Mouse (Mus musculus) urinary bladder, adult 18-20 months (tissue): ENCODE results near the gene Idnk.

Source experiments
- DNase-seq, 2 experiments: peaks; one replicate each; pipeline ENCODE4 v3.0.0; 2022; ENCODE audit warnings: low spot score in 2 of 2, mixed read lengths in 2 of 2

Idnk gene

DNA sequence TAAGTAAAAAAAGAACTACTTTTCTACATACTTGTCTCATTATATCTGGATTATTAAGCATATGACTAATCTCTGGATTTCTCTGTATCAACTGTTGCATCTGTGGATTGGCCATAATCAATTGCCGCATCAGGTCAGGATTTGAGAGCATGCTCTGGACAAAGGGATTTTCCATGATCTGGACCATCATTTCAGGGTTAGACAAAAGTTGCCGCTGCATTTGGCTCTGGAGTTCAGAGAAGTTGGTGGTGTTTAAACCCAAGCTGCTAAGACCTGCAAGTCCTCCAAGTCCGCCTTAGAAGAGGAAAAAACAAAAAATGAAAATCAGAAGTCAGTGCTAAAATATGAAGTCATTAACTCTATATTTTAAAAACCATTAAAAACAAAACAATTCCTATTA, 35.8 kb downstream of the Idnk start:
- DNase-seq = no peak

DNA sequence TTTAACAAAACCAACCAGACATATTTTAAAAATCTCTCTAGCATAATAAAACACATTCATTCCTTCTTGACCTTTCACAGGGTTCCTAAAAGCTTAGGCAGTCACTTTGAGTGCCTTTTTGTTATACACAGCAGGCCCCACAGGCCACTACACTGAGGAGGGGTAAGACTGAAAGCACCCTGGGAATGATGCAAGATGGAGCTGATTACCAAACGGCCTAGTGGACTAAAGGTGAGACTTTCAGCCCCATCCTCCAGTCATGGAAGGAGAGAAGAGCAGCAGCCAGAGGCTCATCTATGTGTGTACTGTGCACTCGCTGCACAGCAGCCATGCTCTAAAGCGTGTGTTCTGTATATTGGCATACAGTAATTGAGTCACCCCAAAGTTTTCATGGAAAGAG, 37.5 kb downstream of the Idnk start:
- no peak for DNase-seq

DNA sequence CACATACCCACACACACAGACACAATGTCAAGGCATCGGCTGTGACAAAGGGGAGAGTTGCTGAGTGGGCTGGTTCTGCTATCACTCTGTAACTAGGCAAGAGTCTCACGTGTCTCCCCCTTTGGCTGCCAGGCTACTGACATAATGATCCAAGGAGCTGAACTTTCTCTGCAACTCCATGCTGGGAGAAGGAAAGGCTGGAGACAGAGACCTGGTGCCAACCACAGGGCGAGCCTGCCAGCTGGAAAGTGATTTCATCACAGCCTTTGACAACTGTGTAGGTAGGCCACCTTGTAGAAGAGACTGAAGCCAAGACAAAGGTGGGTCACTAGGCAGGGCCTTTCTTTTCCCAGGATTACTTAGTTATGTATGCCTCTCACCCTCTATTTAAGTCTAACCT, 39.8 kb downstream of the Idnk start:
- no peak for DNase-seq

DNA sequence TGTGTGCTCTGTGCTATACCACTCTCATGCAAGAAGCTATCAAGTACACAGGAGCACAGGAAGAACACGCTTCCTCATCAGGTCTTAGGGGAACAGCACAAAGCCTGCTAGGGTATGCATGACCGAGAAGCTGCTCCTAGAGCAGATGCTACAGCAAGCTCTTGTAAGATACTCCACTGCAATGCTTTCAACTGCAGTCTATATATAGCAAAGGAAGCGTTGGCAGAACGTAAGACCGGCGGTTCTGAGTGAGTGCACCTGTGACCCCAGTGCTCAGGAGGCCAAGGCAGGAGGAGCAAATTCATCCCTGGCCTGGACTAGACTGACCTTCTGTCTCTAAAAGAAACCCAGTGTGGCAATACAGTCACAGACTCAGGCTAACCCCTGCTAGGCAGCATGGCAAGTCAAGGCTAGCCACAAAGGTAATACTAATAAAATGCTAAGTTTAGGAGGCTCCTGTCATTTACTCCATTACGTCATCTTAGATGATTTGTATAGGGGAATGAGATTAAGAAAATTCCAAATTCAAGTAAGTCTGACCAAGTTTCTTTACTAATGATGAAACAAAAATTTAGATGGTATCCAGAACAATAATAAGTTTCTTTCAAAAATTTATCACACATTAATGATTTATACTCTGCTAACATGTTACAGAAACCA, 40.7 kb downstream of the Idnk start:
- DNase-seq = no peak

DNA sequence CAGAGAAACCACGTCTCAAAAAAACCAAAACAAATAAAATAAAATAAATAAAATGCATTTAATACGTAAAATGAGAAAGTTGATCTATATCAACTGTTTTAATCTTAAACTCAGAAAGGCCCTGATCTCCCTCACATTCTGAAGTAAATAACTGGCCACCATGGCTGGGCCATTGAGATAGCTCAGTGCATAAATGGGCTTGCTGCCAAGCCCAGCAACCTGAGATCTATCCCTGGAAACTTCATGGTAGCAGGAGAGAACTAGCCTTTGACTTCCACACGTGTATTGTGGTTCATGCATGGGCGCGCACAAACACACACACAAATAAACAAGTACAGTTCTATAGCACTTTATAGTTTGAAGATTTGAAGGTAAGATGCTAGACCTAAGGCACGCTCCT, 43.9 kb downstream of the Idnk start:
- no peak for DNase-seq

DNA sequence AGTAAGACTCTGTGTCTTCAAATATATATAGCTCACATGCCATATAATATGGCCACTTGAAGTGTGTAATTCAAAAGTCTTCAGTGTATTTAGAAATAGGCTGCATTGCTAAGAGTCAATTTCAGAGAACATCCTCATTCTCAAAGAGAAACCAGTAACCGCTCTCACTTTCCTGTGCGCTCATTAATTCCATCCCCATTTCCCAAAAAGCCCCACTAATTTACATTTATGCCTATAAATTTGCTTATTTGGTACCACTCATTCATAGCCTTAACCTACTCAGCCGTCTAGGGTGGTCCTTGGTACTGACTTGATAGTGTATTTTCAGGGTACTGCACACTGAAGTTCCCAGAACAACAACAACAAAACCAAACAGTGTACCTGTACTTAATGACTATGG, 44.5 kb downstream of the Idnk start:
- no peak for DNase-seq

DNA sequence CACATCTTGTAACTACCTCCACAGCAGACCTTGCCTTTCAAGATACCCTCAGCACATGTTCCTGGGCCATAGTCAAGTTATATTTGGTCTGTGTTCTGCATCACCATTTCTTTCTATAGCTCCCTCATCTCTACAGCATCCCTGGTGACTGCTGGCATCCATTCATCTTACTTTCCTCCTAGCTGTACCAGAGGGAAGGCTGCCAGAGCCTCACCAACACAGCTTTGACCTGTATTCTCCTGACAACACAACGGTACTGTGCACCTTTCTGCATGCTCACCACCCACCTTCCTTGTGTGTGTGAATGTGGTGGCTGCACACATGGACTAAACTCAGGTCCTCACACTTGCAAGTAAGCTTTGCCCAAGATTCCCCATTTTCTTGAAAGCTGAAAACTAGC, 45.5 kb downstream of the Idnk start:
- no peak for DNase-seq

DNA sequence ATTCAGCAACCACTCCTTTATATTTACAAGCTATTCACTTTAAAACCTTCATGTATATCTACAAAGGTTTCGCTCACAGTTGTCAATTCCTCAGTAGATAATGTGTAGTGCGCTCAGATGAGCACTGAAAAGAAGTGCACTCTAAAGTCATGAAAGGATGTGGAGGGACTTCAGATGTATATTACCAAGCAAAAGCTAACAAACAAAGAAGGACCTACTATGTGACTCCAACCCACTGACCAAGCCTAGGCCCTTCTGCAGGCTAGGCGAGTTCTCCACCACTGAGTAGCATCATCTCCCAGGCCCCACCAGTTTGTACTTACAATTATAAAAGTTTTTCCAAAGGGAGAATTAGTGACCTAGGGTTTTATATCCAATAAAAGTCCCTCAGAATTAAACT, 46.8 kb downstream of the Idnk start:
- DNase-seq = no peak

DNA sequence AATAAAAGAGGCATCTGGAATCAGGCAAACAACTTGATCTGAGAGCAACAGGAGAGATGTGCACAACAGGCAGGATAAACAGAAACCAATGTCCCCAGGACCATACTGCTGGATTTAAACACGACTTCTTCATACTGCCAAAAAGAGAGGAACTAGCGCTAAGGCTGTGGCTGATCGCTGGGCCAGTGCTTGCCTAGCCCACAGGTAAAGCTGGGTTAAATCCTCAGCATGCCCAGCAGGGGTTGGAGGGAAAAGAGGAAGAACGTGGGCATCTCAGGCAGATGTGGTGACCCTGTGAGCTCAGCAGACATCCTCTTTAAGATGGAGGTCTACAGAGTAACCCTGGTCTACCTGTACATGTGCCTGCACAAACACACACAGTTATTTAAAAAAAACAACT, 47.5 kb downstream of the Idnk start:
- no peak for DNase-seq

DNA sequence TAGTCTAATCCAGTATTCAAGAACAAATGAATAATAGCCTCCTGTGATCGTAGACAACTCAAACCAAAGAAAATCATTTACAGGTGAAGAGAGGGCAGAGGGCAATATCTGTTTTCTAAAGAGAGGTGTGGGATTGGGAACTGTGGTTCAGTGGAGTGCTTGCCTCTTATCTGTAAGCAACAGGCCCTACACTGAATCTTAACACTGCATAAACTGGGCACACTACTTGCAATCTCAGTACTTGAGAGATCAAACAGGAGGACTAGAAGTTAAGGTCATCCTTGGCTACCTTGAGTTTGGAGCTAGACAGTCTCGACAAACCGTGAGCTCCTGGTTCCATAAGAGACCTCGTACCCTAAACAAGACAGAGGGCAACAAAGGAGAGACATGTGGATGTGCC, 48.6 kb downstream of the Idnk start:
- DNase-seq = no peak

DNA sequence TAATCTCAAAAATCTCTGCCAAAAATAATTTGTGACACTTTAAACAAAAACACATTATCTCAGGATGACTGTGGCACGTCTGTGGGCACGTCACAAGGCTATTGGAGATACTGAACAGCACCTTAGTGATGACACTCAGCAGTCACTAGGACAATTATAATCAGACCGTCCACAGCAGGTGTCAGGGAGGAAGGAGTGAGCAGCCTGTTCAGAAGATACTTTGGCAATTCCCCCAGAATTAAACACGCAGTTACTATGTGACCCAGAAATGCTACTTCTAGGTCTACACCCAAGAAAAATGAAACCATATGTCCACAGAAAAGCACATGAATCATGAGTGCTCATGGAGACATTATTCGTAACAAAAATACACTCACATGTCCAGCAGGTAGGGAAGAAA, 53.0 kb downstream of the Idnk start:
- no peak for DNase-seq

DNA sequence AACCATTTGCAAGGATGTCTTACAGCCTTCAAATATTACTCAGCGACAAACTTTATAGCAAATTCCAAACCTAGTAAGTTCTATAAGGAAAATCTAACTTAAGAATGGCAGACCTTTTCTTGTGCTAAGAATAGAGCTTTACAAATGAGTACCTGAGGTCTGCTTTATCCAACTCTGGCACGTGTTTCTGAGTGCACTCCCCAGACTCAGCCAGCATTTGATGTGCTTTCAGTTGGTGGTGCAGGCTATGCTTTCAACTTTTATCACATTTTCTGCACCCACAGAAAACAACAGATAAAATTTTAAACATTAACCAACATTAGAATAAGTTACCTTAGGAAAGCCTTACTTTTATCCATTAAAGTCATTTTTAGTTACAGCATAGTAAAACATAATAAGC, 55.1 kb downstream of the Idnk start:
- no peak for DNase-seq

DNA sequence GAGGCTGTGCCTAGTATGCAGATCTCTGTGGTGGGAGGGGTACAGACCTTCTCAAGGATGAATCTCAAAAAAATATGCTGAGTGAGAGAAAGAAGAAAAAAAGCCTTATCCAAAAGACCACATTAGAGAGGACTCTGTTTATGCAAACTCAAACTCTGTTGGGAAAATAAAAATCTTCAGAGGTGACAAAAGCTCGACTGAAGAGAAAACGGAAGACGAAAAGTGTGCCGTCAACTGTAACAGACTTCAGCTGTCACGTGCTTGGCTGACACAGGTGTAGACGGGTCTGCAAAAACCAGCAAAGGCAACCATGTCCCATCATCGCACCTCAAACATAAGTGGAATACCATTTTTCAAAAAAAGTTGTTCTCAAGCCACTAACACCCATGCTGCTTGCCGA, 56.4 kb downstream of the Idnk start:
- no peak for DNase-seq
